Mouse (Mus musculus) midbrain, embryonic 12.5 days (tissue): ENCODE data around the gene Chd8. TPM values are rescaled to one million over a fixed set of nuclear protein-coding genes. Genes with fewer than 3 reads are reported as not detected.
"Not testable (repeated sequence)": the region's sequence is repeated elsewhere in the genome, so short reads cannot be mapped to it uniquely, and the experiment has no call there.

ENCODE experiments used
- ATAC-seq: fragments of 200-750 bp; cut with Nextera tagmentation; 2 replicates; pipeline ENCODE4 v1.8.0; 2017; ENCODE audit warnings: low read depth, moderate TSS enrichment, moderate library complexity; ENCODE audit not compliant: low FRiP score
- H3K27ac ChIP-seq: fragments of 300-500 bp; sonication (generic); replicated peaks from 2 replicates; pipeline ENCODE4 v1.5.1; 2016; ENCODE audit warnings: mild to moderate bottlenecking
- H3K27me3 ChIP-seq: fragments of 300-500 bp; sonication (generic); 2 replicates; pipeline ENCODE4 v1.6.1; 2016; ENCODE audit warnings: mild to moderate bottlenecking
- H3K36me3 ChIP-seq: fragments of 300-500 bp; sonication (generic); 2 replicates; pipeline ENCODE4 v1.6.1; 2016
- H3K4me1 ChIP-seq: fragments of 300-500 bp; sonication (generic); 2 replicates; pipeline ENCODE4 v1.6.1; 2016
- H3K4me2 ChIP-seq: fragments of 300-500 bp; sonication (generic); replicated peaks from 2 replicates; pipeline ENCODE4 v1.6.1; 2016; ENCODE audit warnings: mild to moderate bottlenecking, moderate library complexity
- H3K4me3 ChIP-seq: fragments of 300-500 bp; sonication (generic); 2 replicates; pipeline ENCODE4 v1.5.1; 2016; ENCODE audit warnings: mild to moderate bottlenecking
- H3K9ac ChIP-seq: fragments of 300-500 bp; sonication (generic); replicated peaks from 2 replicates; pipeline ENCODE4 v1.6.1; 2016; ENCODE audit warnings: mild to moderate bottlenecking, moderate library complexity
- H3K9me3 ChIP-seq: fragments of 300-500 bp; sonication (generic); 2 replicates; pipeline ENCODE4 v1.6.1; 2016; ENCODE audit warnings: mild to moderate bottlenecking
- WGBS: fragments of 180-500 bp; shearing (Covaris S2); methylation state at CpG from one replicate; pipeline ENCODE4 v1.1.7; 2016; 5-methylcytosine and 5-hydroxymethylcytosine counted together
- polyA plus RNA-seq: library from polyadenylated mRNA; unstranded; fragments of >200 nt; fragmentation: Nextera tagmentation; extraction: Ambion mirVana; gene quantifications from 2 replicates; pipeline ENCODE4 v1.2.1, GENCODE M21; 2016

The Chd8 gene
- polyA plus RNA-seq, result 62.1 and 62.5 TPM in 2 replicates

- Histone ChIP-seq H3K27me3 (no peaks in the 10 kb centered on the region), H3K4me3 (peak within 1 kb of the TSS; percentile 93), H3K9ac (peak within 1 kb of the TSS; percentile 78), H3K4me1 (peaks cover 22% of the 10 kb centered on the region), H3K4me2 (peak within 1 kb of the TSS; percentile 79), H3K27ac (peak within 1 kb of the TSS; percentile 93), H3K9me3 (no peaks in the 10 kb centered on the region), H3K36me3 (peaks cover 5% of the 10 kb centered on the region; the same call in 1 of the 2 replicates)
- WGBS, result under 1% methylated on average over 54 of the region's 54 CpGs
- ATAC-seq, result peak; percentile 100
Measured at GRCm38 (mm10) chr14:52257484-52258213, at the start of gene Chd8. TSS of gene Chd8 (minus strand) at chr14:52257780.

GRCm38 (mm10) chr14:52306100-52306499, 48.5 kb upstream of the Chd8 start:
- H3K9me3 ChIP-seq, result no peaks in the 10 kb centered on the region
- peaks cover 23% of the 10 kb centered on the region for H3K36me3 ChIP-seq
- no peak overlapping the region for H3K9ac ChIP-seq
- no peak overlapping the region for H3K27ac ChIP-seq
- peaks cover 8% of the 10 kb centered on the region for H3K4me1 ChIP-seq
- no peak overlapping the region for H3K4me2 ChIP-seq
- 97% methylated on average over 2 of the region's 2 CpGs for WGBS
- no peak for ATAC-seq
- no peaks in the 10 kb centered on the region for H3K27me3 ChIP-seq
- no peak overlapping the region for H3K4me3 ChIP-seq

DNA sequence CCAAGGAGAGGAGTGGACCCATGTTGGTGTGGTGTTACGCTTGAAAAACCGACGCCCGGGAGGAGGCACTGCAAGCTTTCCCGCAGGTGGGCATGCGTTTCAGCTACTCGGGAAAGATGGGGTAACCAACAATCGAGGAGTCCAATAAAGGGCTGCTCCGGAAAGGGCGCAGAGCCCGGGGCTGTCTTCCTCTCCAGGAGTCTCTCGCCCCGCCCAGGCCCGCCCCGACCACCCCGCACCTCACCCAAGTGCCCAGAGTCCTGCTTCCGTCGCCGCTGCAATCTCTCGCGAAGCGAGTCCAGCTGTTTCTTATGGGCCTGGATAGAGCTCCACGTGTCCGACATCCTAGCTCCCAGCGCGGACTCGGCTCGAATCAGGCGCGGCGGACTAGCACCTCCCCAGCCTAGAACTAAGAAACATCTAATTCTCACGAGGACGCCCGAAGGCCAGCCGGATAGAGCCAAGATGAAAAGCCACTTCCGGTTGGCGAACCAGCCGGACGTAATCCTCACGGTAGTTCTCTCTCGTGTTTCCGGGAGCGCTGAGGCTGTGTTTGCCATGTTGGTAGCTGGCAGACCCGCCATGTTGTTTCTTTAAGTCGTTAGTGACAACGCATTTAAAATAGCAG, 47.2 kb upstream of the Chd8 start, which contains the start of gene Mettl3:
Mettl3 (minus strand) TSS at position 485 of the 628 bp plus-strand sequence.
- H3K9me3 ChIP-seq, result no peaks in the 10 kb centered on the region
- peak within 1 kb of the TSS; percentile 64 for H3K9ac ChIP-seq
- ATAC-seq, result peak; percentile 96
- H3K4me3 ChIP-seq, result peak within 1 kb of the TSS; percentile 60
- peaks cover 18% of the 10 kb centered on the region for H3K36me3 ChIP-seq
- peaks cover 8% of the 10 kb centered on the region for H3K4me1 ChIP-seq
- peak within 1 kb of the TSS; percentile 89 for H3K27ac ChIP-seq
- no peaks in the 10 kb centered on the region for H3K27me3 ChIP-seq
- WGBS, result 0% methylated on average over 46 of the region's 46 CpGs
- peak within 1 kb of the TSS; percentile 67 for H3K4me2 ChIP-seq

DNA sequence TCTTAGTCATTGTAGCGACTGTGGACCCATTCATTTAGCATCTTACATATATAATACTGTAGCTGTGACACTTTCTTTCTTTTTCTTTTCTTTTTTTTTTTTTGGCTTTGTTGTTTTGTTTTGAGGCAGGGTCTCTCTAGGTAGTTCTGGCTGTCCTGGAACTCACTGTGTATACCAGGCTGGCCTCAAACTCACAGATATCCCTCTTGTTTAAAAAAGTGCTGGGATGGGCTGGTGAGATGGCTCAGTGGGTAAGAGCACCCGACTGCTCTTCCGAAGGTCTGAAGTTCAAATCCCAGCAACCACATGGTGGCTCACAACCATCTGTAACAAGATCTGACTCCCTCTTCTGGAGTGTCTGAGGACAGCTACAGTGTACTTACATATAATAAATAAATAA, 45.9 kb upstream of the Chd8 start:
- not testable (repeated sequence) for H3K4me1 ChIP-seq, H3K9ac ChIP-seq, H3K27ac ChIP-seq, H3K27me3 ChIP-seq, ATAC-seq, H3K9me3 ChIP-seq, H3K4me3 ChIP-seq
- 86% methylated on average over 3 of the region's 3 CpGs for WGBS
- H3K36me3 ChIP-seq, result peaks cover 18% of the 10 kb centered on the region
- H3K4me2 ChIP-seq, result peak overlapping the region; percentile 67; the same call in 1 of the 2 replicates

DNA sequence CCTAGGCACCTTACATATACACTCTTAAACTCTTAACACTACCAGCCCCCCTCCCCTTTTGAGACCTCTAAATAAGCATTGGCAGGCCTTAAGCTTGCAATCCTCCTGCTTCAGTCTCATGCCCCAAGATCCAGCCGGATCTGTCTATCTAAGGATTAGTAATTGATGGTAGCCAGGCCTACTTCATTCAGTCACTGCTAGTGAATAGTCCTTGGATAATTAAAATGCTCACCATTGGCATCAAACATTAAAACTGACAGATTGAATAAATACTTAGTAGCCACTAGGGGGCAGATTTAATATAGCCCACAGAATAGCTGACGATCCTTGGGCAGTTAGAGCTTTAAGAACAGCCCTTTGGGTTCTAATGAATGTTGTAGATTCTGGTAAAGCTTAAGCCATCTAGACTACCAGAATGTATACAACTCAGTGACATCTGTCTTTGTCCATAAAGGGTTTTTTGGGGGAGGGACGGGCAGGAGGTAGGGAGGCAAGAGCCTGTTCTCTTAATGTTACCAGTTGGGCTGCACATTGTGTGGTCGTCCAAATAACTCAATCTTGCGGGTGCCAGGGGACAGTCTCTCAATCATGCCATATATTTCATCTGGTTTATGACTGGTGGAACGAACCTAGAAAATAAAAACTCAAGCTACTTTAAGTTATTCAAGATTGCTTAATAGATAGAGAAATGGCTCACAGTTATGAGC, 38.1 kb upstream of the Chd8 start:
- Histone ChIP-seq H3K4me3 (no peak overlapping the region), H3K36me3 (peaks cover 81% of the 10 kb centered on the region), H3K27ac (no peak overlapping the region), H3K4me1 (no peaks in the 10 kb centered on the region), H3K4me2 (no peak overlapping the region), H3K9ac (no peak overlapping the region), H3K27me3 (no peaks in the 10 kb centered on the region), H3K9me3 (no peaks in the 10 kb centered on the region)
- 68% methylated on average over 6 of the region's 6 CpGs for WGBS
- peak; percentile 66 for ATAC-seq

GRCm38 (mm10) chr14:52284191-52284590, 26.6 kb upstream of the Chd8 start:
- no peak for ATAC-seq
- H3K9me3 ChIP-seq, result no peaks in the 10 kb centered on the region
- no peak overlapping the region for H3K4me2 ChIP-seq
- no peak overlapping the region; the same call in 1 of the 2 replicates for H3K27ac ChIP-seq
- H3K27me3 ChIP-seq, result no peaks in the 10 kb centered on the region
- H3K36me3 ChIP-seq, result peaks cover 32% of the 10 kb centered on the region
- no peak overlapping the region for H3K4me3 ChIP-seq
- H3K4me1 ChIP-seq, result peaks cover 8% of the 10 kb centered on the region
- no peak overlapping the region for H3K9ac ChIP-seq
- WGBS, result 93% methylated on average over 3 of the region's 3 CpGs

- Histone ChIP-seq H3K4me1 (peaks cover 8% of the 10 kb centered on the region), H3K9ac (no peak overlapping the region; the same call in 1 of the 2 replicates), H3K27me3 (no peaks in the 10 kb centered on the region), H3K27ac (no peak overlapping the region), H3K4me2 (no peak overlapping the region), H3K36me3 (peaks cover 28% of the 10 kb centered on the region), H3K4me3 (no peak overlapping the region), H3K9me3 (no peaks in the 10 kb centered on the region)
- no peak for ATAC-seq
- 97% methylated on average over 5 of the region's 5 CpGs for WGBS
Measured at GRCm38 (mm10) chr14:52283629-52284028, 26.0 kb upstream of the Chd8 start.

GRCm38 (mm10) chr14:52279747-52280120, 22.2 kb upstream of the Chd8 start:
- H3K9ac ChIP-seq, result peak overlapping the region; percentile 89

DNA sequence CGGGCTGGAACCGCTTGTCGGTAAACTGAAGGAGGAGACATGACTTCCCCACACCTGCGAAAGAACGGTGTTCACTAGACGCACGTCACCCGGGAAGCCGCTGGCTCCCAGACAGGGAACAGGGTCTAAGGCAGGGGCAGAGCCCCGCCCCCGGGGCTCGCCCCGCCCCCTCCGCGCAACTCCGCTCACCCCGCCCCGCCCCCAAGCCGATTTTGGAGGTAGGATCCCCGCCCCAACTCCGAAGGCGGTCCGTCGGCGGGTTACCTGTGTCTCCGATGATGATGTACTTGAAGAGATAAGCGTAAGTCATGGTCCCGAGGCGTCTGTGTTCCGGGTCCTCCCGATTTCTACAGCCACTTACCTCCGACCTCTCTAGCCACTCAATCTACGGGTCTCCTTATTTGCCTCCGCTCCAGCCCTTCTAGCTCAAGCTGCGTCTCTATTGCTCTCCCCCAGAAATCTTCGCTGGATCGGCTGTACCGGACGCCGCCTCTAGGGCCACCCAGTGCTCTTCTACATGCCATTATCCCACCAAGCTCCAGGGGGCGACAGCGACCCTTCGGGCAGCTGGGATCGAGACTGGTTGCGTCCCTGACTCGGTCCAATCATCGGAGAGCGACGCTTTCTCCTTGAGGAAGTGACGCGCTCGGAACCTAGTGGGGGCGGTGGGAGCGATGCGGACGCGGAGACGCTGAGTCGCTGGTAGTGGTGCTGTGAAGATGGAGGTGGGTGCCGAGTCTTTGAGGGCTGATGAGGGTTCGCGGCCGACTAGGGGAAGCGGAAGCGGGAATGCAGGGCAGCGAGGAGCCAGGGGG, 21.6 kb upstream of the Chd8 start, which contains the start of the genes Tox4 and Rab2b:
Tox4 (plus strand) TSS at position 215 of the 815 bp plus-strand sequence.
Rab2b (minus strand) TSS at position 614 of the 815 bp plus-strand sequence.
- no peaks in the 10 kb centered on the region for H3K9me3 ChIP-seq
- H3K27ac ChIP-seq, result peak within 1 kb of the TSS; percentile 84
- H3K9ac ChIP-seq, result peak within 1 kb of the TSS; percentile 89
- peak within 1 kb of the TSS; percentile 90 for H3K4me3 ChIP-seq
- H3K27me3 ChIP-seq, result no peaks in the 10 kb centered on the region
- peaks cover 17% of the 10 kb centered on the region for H3K36me3 ChIP-seq
- under 1% methylated on average over 66 of the region's 66 CpGs for WGBS
- peak within 1 kb of the TSS; percentile 71 for H3K4me2 ChIP-seq
- ATAC-seq, result peak; percentile 98
- H3K4me1 ChIP-seq, result peaks cover 14% of the 10 kb centered on the region

More at GRCm38 (mm10) chr14:52279747-52280120, 22.2 kb upstream of the Chd8 start:
- Histone ChIP-seq H3K4me1 (peaks cover 14% of the 10 kb centered on the region), H3K27me3 (no peaks in the 10 kb centered on the region), H3K36me3 (peaks cover 11% of the 10 kb centered on the region; the same call in 1 of the 2 replicates), H3K27ac (peak overlapping the region; percentile 80), H3K4me2 (peak overlapping the region; percentile 71), H3K4me3 (peak overlapping the region; percentile 90), H3K9me3 (no peaks in the 10 kb centered on the region)
- ATAC-seq, result peak; percentile 20
- 0% methylated on average over 21 of the region's 21 CpGs for WGBS

DNA sequence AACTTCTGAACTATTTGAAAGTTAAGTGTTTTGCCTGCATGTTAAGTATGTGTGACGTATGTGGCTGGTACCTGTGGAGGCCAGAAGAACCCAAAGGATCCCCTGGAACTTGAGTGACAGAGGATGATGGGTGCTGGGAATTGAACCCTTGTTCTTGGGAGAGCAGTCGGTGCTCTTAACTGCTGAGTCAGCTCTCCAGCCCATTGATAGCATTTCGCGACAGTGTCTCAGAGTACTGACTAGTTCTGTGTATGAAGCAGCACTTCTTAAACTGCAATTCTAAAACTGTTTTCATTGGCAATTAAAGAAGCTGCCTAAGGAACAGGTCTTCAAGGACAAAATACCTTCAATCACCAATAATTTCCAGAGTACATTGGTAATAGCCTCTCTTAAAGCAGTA, 19.6 kb upstream of the Chd8 start:
- H3K36me3 ChIP-seq, result peaks cover 28% of the 10 kb centered on the region
- H3K9ac ChIP-seq, result no peak overlapping the region
- no peaks in the 10 kb centered on the region for H3K27me3 ChIP-seq
- no peak overlapping the region for H3K4me2 ChIP-seq
- H3K9me3 ChIP-seq, result no peaks in the 10 kb centered on the region
- no peak overlapping the region for H3K27ac ChIP-seq
- 94% methylated on average over 4 of the region's 4 CpGs for WGBS
- no peak for ATAC-seq
- H3K4me3 ChIP-seq, result no peak overlapping the region
- H3K4me1 ChIP-seq, result peaks cover 14% of the 10 kb centered on the region

DNA sequence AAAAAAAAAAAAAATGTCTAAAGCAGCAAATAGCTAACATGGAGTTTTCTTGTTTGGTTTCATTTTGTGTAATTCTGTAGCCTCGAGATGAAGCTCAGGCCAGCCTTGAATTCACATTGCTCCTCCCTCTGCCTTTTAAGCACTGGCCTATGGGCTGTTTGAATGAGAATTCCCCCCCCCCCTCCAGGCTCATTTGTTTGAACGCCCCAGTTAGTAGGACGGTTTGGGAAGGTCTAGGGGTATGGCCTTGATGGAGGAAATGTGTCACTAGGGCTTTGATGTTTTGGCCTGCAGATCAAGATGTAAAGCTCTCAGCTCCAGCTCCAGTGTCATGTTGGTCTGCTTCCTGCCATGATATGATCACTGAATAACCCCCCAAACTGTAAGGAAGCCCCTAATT, 15.2 kb upstream of the Chd8 start:
- ATAC-seq, result no peak
- Histone ChIP-seq H3K4me2 (no peak overlapping the region), H3K4me1 (no peaks in the 10 kb centered on the region), H3K27me3 (no peaks in the 10 kb centered on the region), H3K36me3 (peaks cover 40% of the 10 kb centered on the region), H3K9ac (no peak overlapping the region), H3K27ac (no peak overlapping the region), H3K9me3 (no peaks in the 10 kb centered on the region), H3K4me3 (no peak overlapping the region)
- WGBS, result 63% methylated on average over 3 of the region's 3 CpGs
